Mouse (Mus musculus) kidney, adult 2 months (tissue): Measurements from ENCODE around the gene Cdh13.

Experiments used
- CTCF ChIP-seq: fragments of 200-500 bp; conservative IDR thresholded peaks from 2 replicates; pipeline ENCODE4 v1.5.1; 2011; ENCODE audit warnings: low read depth, mild to moderate bottlenecking, control low read depth, low read length, moderate library complexity, mixed read lengths; ENCODE audit not compliant: insufficient read depth, insufficient read length
- POLR2A ChIP-seq: fragments of 200-500 bp; IDR thresholded peaks from one replicate; pipeline ENCODE4 v1.6.1; 2011; ENCODE audit warnings: low read depth, low read length, control low read depth

DNA sequence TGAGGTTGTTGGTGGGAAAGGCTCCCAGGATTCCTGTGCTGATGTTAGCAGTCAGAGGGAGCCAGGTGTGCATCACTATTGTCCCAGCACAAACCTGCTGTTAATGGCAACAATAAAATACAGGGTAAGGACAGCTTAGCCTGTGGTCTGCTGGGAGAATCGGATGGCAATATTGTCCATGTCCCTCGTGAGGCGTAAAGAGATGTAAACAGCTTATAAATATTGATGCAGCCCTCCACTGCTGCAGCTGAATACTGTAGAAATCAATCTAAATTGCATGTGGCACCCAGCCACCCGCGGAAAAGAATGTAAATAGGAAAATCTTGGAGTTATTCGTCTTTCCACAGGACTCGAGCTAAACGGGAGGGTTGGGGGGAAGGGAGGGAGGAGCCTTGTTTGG lies 844.3 kb downstream of the Cdh13 start:
- TF ChIP-seq CTCF = no peak
- TF ChIP-seq POLR2A = no peak
